In genomic region chr12:8321506-8321905, GRCm38 (mm10) we compare ENCODE assay signal across 25 mouse cellular contexts. TPM values are rescaled to one million over a fixed set of nuclear protein-coding genes. Genes with fewer than 3 reads are reported as not detected.
DNase-seq lines count a peak whose midpoint lies in the region; ATAC-seq and TF ChIP-seq lines count a peak whose summit lies in the region.
"Had no signal": no experiment of that assay in that cellular context is flagged by ENCODE, and none has a peak within 500 bp of the region (broad histone marks: within the 10 kb centered on the region; RNA-seq: fewer than 3 reads in every experiment).

No protein-coding gene starts in this region.

- H3K4me1 ChIP-seq in G1E (ENCODE audit: insufficient read depth, low read depth, low read length), result peaks cover 4% of the 10 kb centered on the region; the same call in 1 of the 2 replicates
- no peaks in the 10 kb centered on the region for H3K4me1 ChIP-seq in midbrain, embryonic 14.5 days (ENCODE audit: control insufficient read depth, insufficient read depth, low read length)
- H3K4me1 ChIP-seq: forebrain, embryonic 13.5 days; intestine, embryonic 15.5 days had no signal

- DNase-seq in adrenal gland, adult (ENCODE audit: inconsistent age in 2 of 2, low spot score in 1 of 2), result peak; percentile 64 to 89
- DNase-seq in adrenal gland, adult 18-20 months (ENCODE audit: low spot score in 2 of 2), result no peak
- no peak for DNase-seq in G1E (ENCODE audit: low spot score)
- DNase-seq in adrenal gland, postnatal 10 days, result peak; percentile 79
- peak; percentile 36 for DNase-seq in brain, adult 2 months (ENCODE audit: low read depth, low spot score)
- DNase-seq in midbrain, embryonic 14.5 days, result no peak
- DNase-seq in right cerebral cortex, postnatal 36 days (ENCODE audit: low spot score in 2 of 2), result no peak
- DNase-seq: B cell, adult 2 months; cerebellum, adult 2 months; forebrain, postnatal 0 days; gastrocnemius, postnatal 14 days; heart, adult 2 months; heart, postnatal 14 days had no signal

- peaks cover 98% of the 10 kb centered on the region for H3K36me3 ChIP-seq in G1E (replicated peaks)
- peaks cover 33% of the 10 kb centered on the region for H3K36me3 ChIP-seq in midbrain, embryonic 14.5 days (ENCODE audit: control insufficient read depth, insufficient read depth, low read length)

- ATAC-seq in G1E (ENCODE audit: extremely low read depth, insufficient number of reproducible peaks, low FRiP score, poor library complexity, severe bottlenecking), result no peak
- ATAC-seq in midbrain, embryonic 14.5 days (ENCODE audit: low FRiP score, low TSS enrichment), result no peak
- ATAC-seq: activated CD4-positive, CD25-positive, alpha-beta regulatory T cell, adult 4 months; CD4-positive, CD25-positive, alpha-beta regulatory T cell, adult 4 months; forebrain, embryonic 13.5 days; forebrain, postnatal 0 days; intestine, embryonic 15.5 days; Patski had no signal

- peak overlapping the region; percentile 6; the same call in 1 of the 2 replicates for H3K4me3 ChIP-seq in G1E (ENCODE audit: low read depth, low read length)
- no peak overlapping the region for H3K4me3 ChIP-seq in midbrain, embryonic 14.5 days (replicated peaks; ENCODE audit: low read depth, low read length)
- H3K4me3 ChIP-seq: embryonic facial prominence, embryonic 10.5 days; forebrain, embryonic 13.5 days; heart, adult 2 months; heart, embryonic 15.5 days; intestine, embryonic 15.5 days had no signal

- H3K4me2 ChIP-seq in midbrain, embryonic 14.5 days (ENCODE audit: low read length), result no peak overlapping the region
- H3K4me2 ChIP-seq: forebrain, embryonic 13.5 days; heart, embryonic 11.5 days; heart, embryonic 15.5 days; hindbrain, embryonic 14.5 days; intestine, embryonic 15.5 days had no signal

- WGBS in midbrain, embryonic 14.5 days, result 84% methylated on average over 10 of the region's 10 CpGs

- H3K27ac ChIP-seq in midbrain, embryonic 14.5 days (replicated peaks; ENCODE audit: low read depth, low read length), result no peak overlapping the region
- H3K27ac ChIP-seq: embryonic facial prominence, embryonic 10.5 days; forebrain, embryonic 13.5 days; heart, adult 2 months; heart, embryonic 15.5 days; hindbrain, embryonic 14.5 days; intestine, embryonic 15.5 days had no signal

- H3K27me3 ChIP-seq in G1E (ENCODE audit: insufficient read depth, low read length), result no peaks in the 10 kb centered on the region
- H3K27me3 ChIP-seq in midbrain, embryonic 14.5 days (ENCODE audit: control insufficient read depth, insufficient read depth, low read length), result no peaks in the 10 kb centered on the region
- H3K27me3 ChIP-seq: forebrain, embryonic 13.5 days; heart, embryonic 15.5 days; intestine, embryonic 15.5 days; Patski had no signal

- H3K9ac ChIP-seq in midbrain, embryonic 14.5 days (replicated peaks; ENCODE audit: low read length), result no peak overlapping the region; the same call in 1 of the 2 replicates
- H3K9ac ChIP-seq: forebrain, embryonic 13.5 days; forebrain, postnatal 0 days; heart, embryonic 15.5 days; hindbrain, embryonic 14.5 days; intestine, embryonic 15.5 days had no signal

- no peak for TF ChIP-seq CTCF in G1E (IDR thresholded peaks at IDR 0.05; ENCODE audit: low read depth, low read length)

- H3K9me3 ChIP-seq in G1E (replicated peaks), result no peaks in the 10 kb centered on the region
- no peaks in the 10 kb centered on the region for H3K9me3 ChIP-seq in midbrain, embryonic 14.5 days (ENCODE audit: control insufficient read depth, low read length)
- H3K9me3 ChIP-seq: embryonic facial prominence, embryonic 10.5 days; forebrain, embryonic 13.5 days; heart, embryonic 15.5 days; intestine, embryonic 15.5 days had no signal

RNA-seq across cellular contexts. Expression of gene Hs1bp3, which starts 8.3 kb away (rescaled TPM):
- 10 to 100 TPM; 12.4 to 16.5 TPM for total RNA-seq in adrenal gland, adult 18-20 months (2021)
- total RNA-seq in G1E (2014; fragmentation: Nextera tagmentation) (19.1 and 29.1 TPM in 2 replicates), G1E (2017) (17.6 and 18.4 TPM in 2 replicates)
- 12.0 and 18.8 TPM in 2 replicates for polyA plus RNA-seq in G1E (2012)
- 10 to 100 TPM; 11.0 to 16.9 TPM for total RNA-seq in adrenal gland, postnatal 10 days (2021)
- 6.7 and 7.0 TPM in 2 replicates for polyA plus RNA-seq in midbrain, embryonic 14.5 days (2014; fragmentation: Nextera tagmentation; extraction: Ambion mirVana)

RNA-seq across cellular contexts. Expression of gene Gdf7, which starts 19.8 kb away (rescaled TPM):
- total RNA-seq in adrenal gland, adult 18-20 months (2021), result not detected
- total RNA-seq in G1E (2014; fragmentation: Nextera tagmentation) (not detected in 2 replicates), G1E (2017) (not detected in 2 replicates)
- not detected in 2 replicates for polyA plus RNA-seq in G1E (2012)
- under 1 TPM in 1 of 2 experiments, not detected in 1; 0.18 TPM for total RNA-seq in adrenal gland, postnatal 10 days (2021)
- 0.25 TPM in 1 of 2 replicates, not detected in the other for polyA plus RNA-seq in midbrain, embryonic 14.5 days (2014; fragmentation: Nextera tagmentation; extraction: Ambion mirVana)
- total RNA-seq: gastrocnemius, adult 18-20 months; gastrocnemius, postnatal 14 days; hematopoietic stem cell, adult 5-6 weeks; MEL had no signal
- polyA plus RNA-seq: activated CD4-positive, CD25-positive, alpha-beta regulatory T cell, adult 4 months; CD4-positive, CD25-positive, alpha-beta regulatory T cell, adult 4 months; forebrain, embryonic 13.5 days; heart, embryonic 15.5 days; intestine, embryonic 15.5 days; Patski had no signal

Comparison
In these comparisons a context has a peak if more than half of its experiments do, and no peak if none do; other contexts are left out.
1. DNase-seq: peak in adrenal gland, adult (2 of 2), adrenal gland, postnatal 10 days (single experiment) and brain, adult 2 months (single experiment); none in adrenal gland, adult 18-20 months (0 of 2), G1E (single experiment), midbrain, embryonic 14.5 days (single experiment) and right cerebral cortex, postnatal 36 days (0 of 2).